Mouse (Mus musculus): ENCODE results near the gene Thrb. TPM values are rescaled to one million over a fixed set of nuclear protein-coding genes. Genes with fewer than 3 reads are reported as not detected.
A peak's percentile ranks its signal among the peaks of the same experiment; 100 is the strongest.

Gene Thrb
- total RNA-seq (2021), result 10 to 100 TPM; 35.4 to 40.7 TPM

GRCm38 (mm10) chr14:17659686-17660328 is at the start of gene Thrb:
Gene Thrb (plus strand): TSS chr14:17660261.
- peak in 1 of 2 experiments; percentile 15 for DNase-seq (ENCODE audit: extremely low spot score in 1 of 2, low spot score in 1 of 2)

DNA sequence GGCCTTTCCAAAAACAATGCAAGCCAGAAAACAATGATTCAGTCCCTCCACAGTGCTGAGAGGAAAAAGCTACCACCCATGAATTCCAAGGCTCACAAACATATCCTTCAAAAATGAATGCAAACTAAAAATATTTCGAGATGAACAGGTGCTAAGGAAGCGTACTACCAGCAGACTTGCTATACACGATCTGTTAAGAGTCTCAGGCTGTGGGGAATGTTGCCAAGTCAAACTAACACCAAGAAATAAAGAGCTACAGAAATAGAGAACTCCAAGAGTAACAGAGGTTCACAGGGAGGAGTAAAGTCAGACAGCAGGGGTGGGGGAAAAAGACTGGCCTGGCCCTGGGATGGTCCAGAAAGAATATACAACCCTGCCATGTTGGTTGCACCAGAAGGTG is 38.4 kb upstream of the Thrb start:
- no peak for DNase-seq (ENCODE audit: extremely low spot score in 1 of 2, low spot score in 1 of 2)

DNA sequence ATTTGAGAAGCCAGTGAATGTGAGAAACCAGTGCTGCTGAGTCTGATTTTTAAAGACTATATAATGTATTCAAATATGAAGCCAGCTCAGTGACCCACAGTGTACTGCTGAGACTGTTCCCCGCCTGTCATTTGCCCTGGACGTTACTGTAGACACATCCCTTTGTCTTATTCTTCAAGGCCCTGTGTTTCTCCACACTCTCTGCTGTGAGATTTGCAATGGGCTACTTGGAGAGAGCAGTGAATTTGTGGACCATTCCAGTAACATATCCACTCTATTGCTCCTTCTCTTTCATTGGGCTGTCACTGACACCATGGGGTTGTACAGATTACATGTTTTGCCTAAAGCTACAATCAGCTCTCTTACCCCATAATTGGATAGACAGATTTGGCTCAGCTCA is 36.1 kb upstream of the Thrb start:
- DNase-seq (ENCODE audit: extremely low spot score in 1 of 2, low spot score in 1 of 2), result no peak

DNA sequence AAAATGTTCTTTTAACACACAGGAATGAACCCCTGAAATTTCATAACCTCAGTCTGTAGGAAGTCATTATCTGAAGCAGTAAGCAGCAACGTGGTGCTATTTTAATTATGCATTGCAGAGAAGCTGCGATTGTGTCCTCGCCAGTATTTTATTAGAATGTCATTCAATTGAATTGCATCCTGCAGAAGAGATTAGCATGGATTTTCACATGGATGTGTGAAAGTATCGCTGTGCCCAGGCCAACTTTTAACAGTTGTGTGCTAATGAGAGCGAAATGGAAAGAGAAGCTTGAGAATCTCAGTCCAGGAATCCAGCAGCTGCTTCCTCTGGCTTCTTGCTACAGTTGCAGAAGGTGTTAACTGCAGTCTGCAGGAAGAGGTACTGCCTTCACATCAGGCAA is 30.8 kb upstream of the Thrb start:
- DNase-seq (ENCODE audit: extremely low spot score in 1 of 2, low spot score in 1 of 2), result no peak

- DNase-seq (ENCODE audit: extremely low spot score in 1 of 2, low spot score in 1 of 2), result peak in 1 of 2 experiments; percentile 20
Measured at GRCm38 (mm10) chr14:17632887-17633522, 27.1 kb upstream of the Thrb start.

DNA sequence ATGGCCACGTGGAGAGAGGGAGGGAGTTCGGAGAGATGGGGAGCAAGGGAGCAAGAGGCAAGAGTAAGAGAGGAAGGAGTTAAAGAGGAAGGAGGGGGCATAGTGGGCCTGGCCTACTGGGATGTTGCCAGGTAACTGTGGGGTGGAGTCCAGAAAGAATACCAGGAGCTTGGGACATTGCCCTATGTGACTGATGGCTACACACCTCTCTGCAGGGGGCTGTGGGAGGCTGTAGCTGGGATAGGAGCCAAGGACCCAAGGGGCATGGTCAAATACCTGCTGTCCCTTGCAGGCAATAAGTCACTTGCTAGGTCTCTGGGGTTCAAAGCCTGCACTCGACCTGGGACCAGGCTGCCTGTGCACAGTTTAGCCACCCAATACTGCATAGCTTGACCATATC is 23.1 kb upstream of the Thrb start:
- DNase-seq (ENCODE audit: extremely low spot score in 1 of 2, low spot score in 1 of 2), result no peak

DNA sequence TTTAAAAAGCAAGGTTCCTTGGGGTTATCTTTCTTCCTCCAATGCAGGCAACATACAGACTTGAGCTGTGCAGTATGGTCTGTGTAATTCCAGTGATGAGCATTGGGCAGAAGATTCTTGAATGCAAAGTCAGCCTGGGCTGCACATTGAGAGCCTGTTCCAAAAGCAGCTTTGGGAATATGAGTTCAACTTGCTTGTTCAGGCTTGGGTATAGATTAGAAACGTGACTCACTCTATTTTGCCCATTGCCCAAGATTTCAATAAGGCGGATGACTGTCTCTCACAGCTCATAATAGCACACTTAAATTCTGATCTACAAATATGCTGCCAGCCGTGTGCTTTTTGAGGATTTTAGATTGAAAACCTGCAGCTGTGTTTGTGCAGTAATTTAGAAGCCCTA is 18.3 kb upstream of the Thrb start:
- DNase-seq (ENCODE audit: extremely low spot score in 1 of 2, low spot score in 1 of 2), result no peak

GRCm38 (mm10) chr14:17655084-17655483 is 5.0 kb upstream of the Thrb start:
- no peak for DNase-seq (ENCODE audit: extremely low spot score in 1 of 2, low spot score in 1 of 2)

GRCm38 (mm10) chr14:17659031-17659430 is 1.0 kb upstream of the Thrb start:
- peak; percentile 49 to 70 for DNase-seq (ENCODE audit: extremely low spot score in 1 of 2, low spot score in 1 of 2)

GRCm38 (mm10) chr14:17660329-17661099 is 453 bp downstream of the Thrb start:
- peak; percentile 58 to 68 for DNase-seq (ENCODE audit: extremely low spot score in 1 of 2, low spot score in 1 of 2)

GRCm38 (mm10) chr14:17661100-17661521 is 1.1 kb downstream of the Thrb start:
- DNase-seq (ENCODE audit: extremely low spot score in 1 of 2, low spot score in 1 of 2), result peak; percentile 22 to 65

GRCm38 (mm10) chr14:17662087-17662486 is 2.0 kb downstream of the Thrb start:
- no peak for DNase-seq (ENCODE audit: extremely low spot score in 1 of 2, low spot score in 1 of 2)

DNA sequence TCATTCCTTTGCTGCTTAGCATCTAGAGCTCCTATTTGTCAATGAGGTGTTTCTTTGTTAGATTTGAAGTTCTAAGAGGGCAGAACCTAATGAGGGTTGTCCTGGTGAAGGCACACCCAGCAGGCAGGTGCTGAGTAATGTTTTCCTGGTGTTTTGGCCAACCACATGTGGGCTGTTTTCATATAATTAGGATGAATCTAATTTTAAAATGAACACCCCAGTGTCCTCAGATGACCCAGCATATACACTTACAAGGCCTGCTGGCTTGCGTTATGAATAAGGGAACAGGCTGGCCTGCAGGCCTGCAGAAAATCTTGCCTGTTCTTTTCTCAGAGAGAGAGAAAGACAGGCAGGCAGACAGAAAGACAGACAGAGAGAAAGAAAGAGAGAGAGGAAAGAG is 14.3 kb downstream of the Thrb start:
- no peak for DNase-seq (ENCODE audit: extremely low spot score in 1 of 2, low spot score in 1 of 2)

GRCm38 (mm10) chr14:17675214-17675613 is 15.2 kb downstream of the Thrb start:
- no peak for DNase-seq (ENCODE audit: extremely low spot score in 1 of 2, low spot score in 1 of 2)

DNA sequence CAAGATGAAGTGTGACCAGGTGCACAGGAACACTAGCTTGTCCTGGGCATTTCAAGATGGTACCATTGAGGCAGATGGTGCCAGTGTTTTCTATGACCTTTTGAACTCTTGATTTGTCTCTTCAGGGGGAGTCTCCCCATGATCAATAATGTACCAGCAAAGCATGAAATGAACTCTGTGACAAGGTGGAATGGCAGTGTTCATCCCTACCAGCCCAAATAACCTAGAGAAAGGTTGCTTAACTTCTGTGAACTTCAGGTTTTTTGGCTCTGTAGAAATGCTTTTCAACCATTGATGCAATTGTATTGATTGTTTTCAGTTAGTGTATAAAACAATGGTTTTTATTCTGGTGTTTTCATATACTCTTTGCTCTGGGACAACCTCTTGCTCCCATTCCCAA is 21.4 kb downstream of the Thrb start:
- DNase-seq (ENCODE audit: extremely low spot score in 1 of 2, low spot score in 1 of 2), result no peak

DNA sequence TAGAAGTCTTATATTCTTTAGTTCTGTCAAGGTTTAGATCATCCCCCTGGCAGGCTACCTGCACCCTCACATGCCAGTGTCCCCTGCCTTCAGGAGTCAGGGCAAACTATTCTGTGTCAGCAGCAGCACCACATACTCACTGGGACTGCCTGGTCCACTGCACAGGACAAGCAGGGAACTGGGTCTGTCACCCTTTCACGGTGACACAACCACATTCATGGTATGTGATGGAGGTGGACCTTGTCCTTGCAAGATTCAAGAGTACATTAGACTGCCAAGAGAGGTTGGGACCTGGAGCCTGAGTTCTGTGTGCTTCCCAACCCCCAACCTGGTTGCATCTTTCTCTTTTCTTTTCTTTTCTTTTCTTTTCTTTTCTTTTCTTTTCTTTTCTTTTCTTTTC is 24.8 kb downstream of the Thrb start:
- DNase-seq (ENCODE audit: extremely low spot score in 1 of 2, low spot score in 1 of 2), result no peak

- DNase-seq (ENCODE audit: extremely low spot score in 1 of 2, low spot score in 1 of 2), result no peak
Measured at GRCm38 (mm10) chr14:17685491-17685890, 25.4 kb downstream of the Thrb start.

DNA sequence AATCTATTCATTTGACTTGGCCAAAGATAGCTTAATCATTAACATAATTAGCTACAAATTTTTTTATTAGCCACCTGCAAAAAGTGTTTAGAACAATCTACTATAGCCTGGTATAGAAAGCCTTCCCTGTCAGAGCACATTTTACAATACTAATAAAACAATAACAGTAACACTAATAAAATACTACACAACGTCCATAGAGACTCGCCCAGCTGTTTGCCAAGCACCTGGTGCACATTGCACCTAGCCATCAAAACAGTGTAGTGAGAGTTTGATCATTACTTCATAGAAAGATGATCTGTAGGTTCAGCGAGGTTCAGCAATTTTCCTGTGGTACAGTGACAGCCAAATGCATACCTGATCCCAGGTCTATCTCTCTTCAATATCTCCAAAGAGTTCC is 26.9 kb downstream of the Thrb start:
- DNase-seq (ENCODE audit: extremely low spot score in 1 of 2, low spot score in 1 of 2), result no peak

DNA sequence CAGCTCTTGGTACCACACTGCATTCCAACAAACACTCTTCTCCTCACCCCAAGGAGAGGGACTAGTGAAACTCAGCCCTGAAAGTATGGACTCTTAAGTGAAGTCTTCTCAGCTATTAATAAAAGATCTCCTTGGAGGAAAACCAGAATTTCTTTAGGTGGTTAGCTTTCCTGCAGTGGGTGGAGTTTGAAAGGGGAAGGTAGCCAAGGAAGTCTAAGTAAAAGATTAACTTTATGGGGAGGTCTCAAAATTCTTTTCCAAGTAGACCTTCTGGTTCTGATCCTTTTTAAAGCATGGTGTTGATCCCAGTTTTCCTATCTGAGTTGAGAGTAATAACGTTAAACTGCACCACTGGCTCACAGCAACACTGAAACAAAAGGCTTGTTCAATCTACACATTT is 31.2 kb downstream of the Thrb start:
- no peak for DNase-seq (ENCODE audit: extremely low spot score in 1 of 2, low spot score in 1 of 2)

DNA sequence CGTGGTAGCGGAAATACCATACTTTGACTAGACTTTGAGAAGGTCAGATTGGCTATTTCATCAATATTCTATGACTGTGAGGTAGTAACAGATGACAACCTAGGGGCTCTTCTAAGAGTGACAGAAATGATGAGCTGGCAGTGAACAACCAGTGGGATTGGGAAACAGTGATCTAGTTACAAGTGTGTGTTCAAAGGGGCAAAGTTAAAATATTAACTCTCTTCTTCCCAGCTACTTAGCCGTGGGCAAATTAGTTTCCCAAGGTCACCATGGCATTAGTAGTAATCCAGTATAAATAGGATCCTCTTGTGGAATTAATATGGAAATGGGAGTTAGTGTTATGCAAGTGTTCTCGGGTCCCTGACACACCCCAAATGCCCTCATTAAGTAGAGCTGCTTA is 35.5 kb downstream of the Thrb start:
- no peak for DNase-seq (ENCODE audit: extremely low spot score in 1 of 2, low spot score in 1 of 2)

DNA sequence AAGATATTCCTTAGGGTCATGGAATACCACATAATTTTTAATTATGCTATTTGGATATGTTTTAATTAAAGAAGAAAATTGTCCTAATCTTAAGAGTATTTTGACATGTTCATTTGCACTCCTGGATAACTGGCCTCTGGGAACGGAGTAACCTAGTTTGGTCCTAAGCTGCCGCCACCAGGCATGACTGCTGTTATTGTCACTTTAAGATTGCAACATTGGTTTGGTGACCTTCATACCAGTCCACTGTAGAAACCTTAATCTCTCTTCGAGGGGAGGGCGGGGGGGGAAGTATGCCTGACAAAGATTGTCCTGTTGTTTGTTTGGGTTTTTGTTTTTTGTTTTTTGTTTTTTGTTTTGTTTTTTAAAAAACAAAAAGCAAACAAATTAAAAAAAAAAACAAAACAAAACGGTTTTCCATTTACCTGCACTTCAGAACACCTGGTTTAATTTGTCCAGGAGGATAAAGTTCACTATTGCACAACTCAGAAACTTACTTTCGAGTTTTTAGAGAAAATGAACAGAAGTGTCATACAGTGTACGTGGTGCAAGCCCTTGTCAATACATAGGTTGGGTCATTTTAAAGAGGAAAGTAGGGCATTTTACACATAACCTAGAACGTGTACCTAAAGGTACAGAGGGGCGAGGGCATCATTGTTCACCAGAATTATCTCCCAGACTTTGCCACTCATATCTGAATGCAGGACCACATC is 38.0 kb downstream of the Thrb start:
- DNase-seq (ENCODE audit: extremely low spot score in 1 of 2, low spot score in 1 of 2), result no peak
